Mouse (Mus musculus) adrenal gland, postnatal 4 days (tissue): ENCODE measurements around the gene Bean1. TPM values are rescaled to one million over a fixed set of nuclear protein-coding genes. Genes with fewer than 3 reads are reported as not detected.
A peak's percentile ranks its signal among the peaks of the same experiment; 100 is the strongest.
"Not testable (repeated sequence)": the region's sequence is repeated elsewhere in the genome, so short reads cannot be mapped to it uniquely, and the experiment has no call there.

Experiments used
- DNase-seq, 2 experiments: peaks; one replicate each; pipeline ENCODE4 v3.0.0; 2021 to 2022; ENCODE audit warnings: low spot score in 2 of 2, mixed read lengths in 2 of 2
- total RNA-seq, 2 experiments: library from RNA; stranded (reverse); gene quantifications; 2 replicates each; pipeline ENCODE4 v1.2.3; 2021

Gene Bean1
- total RNA-seq, 2 experiments from 2014 or later = 3.6 to 6.1 TPM

DNA sequence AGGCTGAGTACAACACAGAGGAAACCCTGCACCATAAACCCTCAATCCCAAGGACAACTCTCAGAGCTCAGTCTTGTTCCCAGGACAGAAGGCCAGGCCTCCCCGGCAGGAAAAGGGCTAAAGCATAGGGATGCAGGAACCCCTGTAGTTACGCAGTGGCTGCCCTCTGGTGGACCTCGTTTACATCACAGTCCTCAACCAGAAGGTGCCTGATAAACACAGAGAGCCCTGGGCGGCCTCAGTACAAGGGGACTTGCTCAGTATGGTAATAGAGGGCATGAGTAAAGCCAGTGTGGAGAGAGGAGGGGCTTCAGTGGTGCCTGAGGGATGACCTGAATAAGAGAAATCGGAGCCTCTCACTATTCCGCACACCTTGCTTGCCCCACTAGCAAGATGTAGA is 64.3 kb downstream of the Bean1 start:
- DNase-seq = no peak

DNA sequence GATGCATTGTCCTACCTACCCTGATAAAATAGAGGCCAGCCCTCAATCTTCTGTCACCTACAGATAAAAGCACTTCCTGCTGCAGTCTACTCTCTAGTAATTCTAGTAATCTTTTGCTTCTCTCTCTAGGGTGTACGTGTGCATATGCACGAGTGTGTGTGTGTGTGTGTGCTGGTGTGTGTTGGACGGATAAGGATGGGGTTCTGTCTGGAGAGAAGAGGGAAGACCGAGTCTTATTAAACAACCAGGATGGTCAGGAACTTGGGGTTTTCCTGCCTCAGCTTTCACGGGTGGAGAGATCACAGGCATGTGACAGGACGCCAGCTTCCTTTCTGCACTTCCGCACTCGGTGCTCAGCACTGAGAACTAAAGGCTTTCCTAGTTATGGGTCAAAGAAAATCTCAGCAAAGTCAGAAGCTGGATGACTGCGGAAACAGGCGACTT is 69.2 kb downstream of the Bean1 start:
- DNase-seq = no peak

DNA sequence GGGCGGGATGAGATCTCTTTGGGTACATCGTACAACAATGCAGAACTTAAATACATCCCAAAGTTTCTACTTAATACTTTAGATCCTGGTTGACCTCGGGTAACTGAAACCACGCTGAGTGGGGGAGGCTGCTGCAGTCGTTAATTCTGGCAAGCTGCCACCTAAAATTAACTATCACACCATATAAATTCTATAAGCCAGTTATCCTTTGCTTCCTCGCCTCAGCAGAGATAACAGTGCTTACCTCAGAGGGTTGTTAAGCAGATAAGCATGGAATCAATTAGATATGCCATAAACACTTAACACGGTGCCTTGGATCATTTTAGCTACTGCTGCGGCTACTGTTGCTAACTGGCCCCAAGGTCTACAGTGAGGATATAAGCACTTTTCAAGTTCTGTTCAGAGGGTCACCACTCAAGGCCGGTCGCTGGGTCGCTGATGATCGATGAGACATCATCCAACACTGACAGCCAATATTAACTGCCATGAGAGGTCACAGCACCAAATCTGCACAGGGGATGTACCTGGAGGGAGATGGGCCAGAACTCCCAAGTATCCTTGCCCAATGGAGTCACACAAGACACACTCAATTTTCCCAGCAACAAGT is 71.9 kb downstream of the Bean1 start:
- no peak for DNase-seq

DNA sequence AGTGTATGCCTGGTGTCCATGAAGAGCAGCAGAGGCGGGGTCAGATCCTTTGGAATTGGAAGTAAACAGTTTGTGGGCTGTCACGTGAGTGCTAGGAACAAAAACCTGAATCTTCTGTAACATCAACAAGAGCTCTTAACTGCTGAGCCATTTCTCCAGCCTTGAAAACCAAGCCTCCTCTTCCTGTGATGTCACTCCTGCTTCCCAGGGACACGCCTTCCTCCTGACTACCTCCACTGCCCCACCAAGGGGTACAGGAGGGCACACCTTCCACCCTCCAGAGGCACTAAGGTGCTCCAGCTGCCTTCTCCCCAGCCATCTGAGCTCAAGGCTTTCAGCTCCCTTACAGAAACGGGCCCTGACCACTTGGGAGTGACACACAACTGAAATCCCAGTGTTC is 76.4 kb downstream of the Bean1 start:
- DNase-seq = no peak

DNA sequence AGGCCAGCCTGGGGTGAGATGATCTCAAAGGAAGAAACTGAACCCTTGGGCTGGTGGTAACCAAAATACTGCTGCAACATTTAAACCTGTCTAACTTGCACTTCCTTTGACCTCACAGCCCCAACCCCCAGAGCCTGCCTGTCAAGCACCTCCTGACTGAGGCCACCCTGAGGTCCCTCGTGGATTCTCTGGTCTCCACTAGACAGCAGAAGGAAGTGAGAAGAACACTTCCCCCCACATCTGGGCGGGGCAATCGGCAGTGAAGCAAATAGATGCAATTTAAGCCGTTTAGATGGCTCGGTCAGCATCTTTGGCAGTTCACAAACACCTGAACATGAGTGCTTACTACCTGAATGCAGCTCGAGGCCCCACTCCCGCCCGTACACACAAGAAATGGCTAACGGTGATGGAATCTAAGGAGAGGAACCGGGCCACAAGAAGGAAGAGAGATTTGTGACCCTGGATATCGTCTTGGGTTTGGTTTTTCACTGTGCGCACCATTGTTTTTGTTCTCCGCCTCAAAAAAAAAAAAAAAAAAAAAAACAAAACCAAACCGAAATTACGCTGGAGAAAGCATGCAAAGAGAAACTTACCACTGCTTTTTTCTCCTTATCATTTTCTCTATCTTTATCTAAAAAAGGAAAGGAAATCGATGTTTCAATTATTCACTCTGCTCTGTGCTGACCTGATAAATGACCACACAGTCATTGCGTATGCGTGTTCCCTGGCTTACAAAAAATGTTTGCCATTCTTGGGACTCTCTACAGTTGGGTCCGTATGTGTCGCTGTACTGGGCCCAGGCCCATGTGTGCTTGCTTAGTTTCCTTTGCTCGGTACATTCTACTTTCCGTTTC is 77.0 kb downstream of the Bean1 start:
- no peak for DNase-seq

DNA sequence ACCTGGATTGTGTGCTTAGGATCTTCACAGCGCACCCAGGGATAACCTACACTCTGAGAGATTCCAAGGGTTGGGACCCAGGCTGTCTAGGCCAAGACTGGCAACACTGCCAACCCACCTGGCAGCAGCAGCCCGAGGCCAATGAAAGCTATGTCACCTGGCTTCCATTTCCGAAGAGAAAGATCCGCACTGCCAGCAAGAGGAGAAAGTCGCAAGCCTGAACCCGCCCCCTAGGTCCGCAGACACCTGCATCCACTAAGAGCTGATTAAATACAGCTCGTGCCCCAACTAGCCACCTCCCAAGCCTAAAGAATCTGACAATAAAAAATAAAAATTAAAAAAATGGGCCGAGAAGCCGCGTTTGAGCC is 77.7 kb downstream of the Bean1 start:
- DNase-seq = no peak

DNA sequence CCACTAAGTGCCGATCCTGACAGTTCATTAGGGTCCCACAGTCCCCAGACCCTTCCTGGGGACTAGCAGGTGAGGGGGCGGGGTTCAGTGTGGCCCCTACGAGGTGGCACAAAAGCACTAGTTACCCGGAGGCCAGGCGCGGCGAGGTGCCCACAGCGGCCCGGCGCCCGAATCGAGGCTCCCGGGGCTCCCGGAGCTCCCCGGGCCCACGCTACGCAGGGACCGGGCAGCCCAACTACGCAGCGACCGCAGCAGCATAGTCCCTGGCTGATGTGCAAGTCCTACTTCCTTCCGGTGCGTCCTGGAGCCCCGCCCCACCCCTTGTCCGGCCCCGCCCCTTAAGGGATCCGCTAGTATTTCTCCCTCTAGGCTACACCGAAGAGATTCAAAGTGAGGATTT is 78.0 kb downstream of the Bean1 start, which contains the start of gene Tk2:
TSS of gene Tk2 (minus strand) at position 283 of the 400 bp plus-strand sequence.
- peak; percentile 59 to 66 for DNase-seq

DNA sequence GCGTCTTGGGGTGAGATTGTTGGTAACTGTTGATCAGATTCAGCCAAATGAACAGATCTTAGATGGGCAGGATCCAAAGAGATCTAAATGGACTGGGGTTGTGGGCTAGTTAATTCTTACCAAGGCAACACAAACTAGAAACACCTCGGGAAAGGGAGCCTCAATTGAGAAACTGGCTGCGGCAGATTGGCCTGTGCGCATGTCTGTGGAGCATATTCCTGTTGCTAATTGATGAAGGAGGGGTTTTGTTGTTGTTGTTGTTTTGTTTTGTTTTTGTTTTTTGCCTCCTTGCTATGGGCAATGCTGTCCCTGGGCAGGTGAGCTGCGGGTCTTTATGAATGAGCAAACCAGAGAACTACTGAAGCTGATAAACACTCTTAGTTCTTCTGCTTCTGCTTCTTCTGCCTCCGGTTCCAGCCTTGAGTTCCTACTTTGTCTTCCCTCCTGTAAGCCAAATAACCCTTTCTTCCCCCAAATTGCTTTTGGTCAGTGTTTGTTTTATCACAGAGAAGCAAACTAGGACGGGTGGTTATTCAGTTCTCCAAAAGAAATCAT is 79.3 kb downstream of the Bean1 start:
- no peak for DNase-seq

DNA sequence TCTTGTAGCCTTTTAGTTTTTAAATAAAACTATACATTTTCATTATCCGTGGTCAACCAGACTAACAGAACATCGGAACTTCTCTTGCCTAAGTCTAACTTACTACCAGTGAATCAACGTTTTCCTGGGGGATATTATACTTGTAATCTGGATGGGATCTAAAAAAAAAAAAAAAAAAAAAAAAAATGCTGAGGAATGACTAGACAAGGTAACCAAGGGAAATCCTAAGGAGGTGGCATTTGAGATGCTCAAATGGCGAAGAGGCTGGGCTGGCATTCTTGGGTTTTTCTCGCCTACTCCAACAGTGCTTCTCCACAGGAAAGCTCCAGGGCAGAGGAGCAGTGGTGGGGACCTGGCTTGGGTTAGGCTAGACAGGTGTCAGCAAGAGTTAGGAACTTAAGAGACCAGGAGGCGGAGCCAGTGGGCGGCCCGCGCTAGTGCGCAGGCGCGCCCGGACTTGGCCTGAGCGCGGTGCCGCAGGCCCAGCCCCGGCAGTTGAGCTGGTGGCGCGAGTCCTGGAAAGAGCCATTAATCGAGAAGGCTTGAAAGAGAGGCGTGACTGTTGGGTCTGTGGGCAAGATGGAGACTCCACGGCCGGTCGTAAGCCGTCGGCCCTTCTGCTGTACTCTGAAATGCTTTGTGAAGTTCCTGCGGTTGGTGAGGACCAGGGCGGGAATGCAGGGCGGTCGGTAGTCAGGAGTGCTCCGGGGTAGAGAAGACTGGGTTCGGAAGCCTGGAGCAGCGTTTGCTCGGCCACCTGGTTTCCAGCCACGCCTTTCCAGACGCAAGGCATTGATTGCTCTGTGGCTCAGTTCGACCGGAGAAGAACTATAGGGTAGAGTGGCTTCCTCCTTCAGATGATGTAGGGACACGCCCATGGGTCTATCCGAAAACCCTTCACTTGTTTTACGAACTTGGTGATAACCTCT is 80.5 kb downstream of the Bean1 start, which contains the start of gene Cklf:
TSS of gene Cklf (plus strand) at position 423 of the 929 bp plus-strand sequence.
- DNase-seq = peak; percentile 50 to 63

DNA sequence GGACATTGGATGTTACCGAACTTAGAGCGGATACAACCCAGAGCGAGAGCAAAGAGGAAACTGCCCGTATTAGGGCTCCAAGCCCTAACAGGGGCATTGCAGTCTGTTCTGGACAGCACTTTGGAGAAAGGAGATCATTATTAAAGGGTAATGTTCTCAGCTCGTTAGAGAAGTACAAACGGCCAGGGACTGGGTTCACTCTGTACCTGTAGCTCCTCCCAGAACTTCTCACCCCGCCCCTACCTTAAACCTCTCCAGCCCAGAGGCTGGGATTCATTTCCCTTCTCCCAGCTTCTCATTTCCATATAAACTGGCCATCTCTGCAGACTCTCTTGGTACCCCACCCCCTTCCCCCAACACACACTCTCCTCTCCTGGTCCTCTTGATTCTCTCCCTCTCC is 81.2 kb downstream of the Bean1 start:
- DNase-seq = no peak

DNA sequence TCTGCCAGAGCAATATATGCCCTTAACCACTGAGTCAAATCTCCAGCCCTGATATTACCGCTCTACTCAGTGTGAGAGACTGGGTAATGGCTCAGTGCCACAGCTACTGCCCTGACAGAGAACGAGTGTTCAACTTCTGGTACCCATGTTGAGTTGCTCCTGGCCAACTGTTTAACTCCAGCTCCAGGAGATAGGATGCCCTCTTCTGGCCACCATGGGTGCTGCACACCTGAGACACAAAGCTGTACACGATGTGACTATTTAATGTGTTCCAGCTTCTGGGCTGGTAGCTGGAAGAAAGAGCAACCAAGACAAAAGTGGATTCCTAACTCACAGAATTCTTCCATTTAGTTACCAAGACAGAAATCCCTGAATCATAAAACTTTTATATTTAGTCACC is 82.8 kb downstream of the Bean1 start:
- DNase-seq = no peak

DNA sequence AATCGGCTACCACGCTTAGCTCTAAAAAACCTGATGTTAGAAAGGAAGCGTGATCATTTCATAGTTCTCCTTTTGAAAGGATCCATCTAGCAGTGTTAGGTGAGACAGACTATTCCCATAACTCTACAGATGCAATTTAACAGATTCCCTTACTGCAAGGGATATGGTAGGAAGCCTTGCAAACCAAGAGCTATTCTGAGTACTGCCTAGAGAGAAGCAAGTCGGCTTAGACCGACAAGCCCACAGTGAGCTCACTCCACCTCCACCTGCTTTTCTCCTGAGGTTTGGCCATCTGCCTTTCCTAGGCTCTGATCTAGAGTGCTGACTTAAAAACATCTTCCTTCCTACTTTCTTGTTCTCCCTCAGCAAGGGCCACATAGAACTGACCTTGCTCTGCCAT is 91.6 kb downstream of the Bean1 start:
- DNase-seq = not testable (repeated sequence)

DNA sequence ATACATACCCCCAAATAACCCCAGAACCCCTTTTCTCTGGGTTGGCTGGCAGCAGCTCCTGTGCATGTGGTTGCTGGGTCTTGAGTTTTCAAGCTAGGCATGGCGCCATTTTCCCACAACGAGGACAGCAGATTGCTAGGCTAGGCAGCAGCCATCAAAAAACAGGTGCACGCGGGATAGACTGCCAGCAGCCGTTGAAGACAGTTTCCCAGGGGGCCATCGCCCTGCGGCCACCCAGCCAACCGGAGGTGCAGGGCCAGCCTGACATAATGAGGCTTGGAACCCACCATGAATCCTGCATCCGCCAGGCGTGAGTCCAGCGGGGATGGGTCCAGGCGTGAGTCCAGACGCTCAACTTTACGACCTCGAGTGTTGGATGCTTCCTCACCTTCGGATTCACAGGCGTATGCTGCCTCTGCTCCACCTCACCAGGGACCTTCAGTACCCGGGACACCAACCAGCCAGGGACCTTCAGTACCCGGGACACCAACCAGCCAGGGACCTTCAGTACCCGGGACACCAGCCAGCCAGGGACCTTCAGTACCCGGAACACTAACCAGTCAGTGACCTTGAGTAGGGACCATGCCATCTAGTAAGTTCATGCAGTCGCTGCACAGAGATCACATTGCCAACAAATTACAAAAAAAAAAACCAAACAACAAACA is 94.2 kb downstream of the Bean1 start:
- DNase-seq = not testable (repeated sequence)

DNA sequence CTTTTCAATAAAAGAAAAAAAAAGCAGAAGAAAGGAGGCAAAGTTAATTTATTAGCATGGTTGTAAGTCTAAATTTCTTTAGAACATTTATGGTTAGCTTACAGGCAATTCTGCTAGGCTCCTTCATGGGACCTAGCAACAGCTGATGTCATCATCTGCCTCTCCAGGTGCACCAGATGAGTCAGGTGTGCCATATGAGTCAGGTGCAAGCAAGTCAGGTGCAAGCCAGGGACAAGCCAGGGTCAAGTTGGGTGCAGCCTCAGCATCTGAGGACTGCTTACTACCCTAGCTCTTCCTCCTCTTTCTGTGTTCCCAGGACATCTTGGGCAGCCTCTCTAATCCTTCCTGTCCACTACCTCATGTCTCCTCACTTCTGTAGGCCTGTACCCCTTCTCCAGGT is 98.1 kb downstream of the Bean1 start:
- no peak for DNase-seq

Other genes starting within 250 kb of the Bean1 start
- 100 to 1,000 TPM; 117 to 119 TPM for gene Cdh5, start 68.8 kb upstream of the Bean1 start, total RNA-seq
- 10 to 100 TPM; 60.1 to 71.0 TPM for gene Tk2, start 78.1 kb downstream of the Bean1 start, total RNA-seq
- 10 to 100 TPM; 67.3 to 71.8 TPM for gene Cklf, start 80.4 kb downstream of the Bean1 start, total RNA-seq
- not detected for gene Cmtm2a, start 122.7 kb downstream of the Bean1 start, total RNA-seq
- not detected for gene Gm45711, start 139.6 kb downstream of the Bean1 start, total RNA-seq
- gene Cmtm1, start 139.7 kb downstream of the Bean1 start, total RNA-seq = not detected
- gene Gm11020, start 151.1 kb downstream of the Bean1 start, total RNA-seq = not detected
- gene Cmtm2b, start 151.8 kb downstream of the Bean1 start, total RNA-seq = not detected
- gene Cmtm3, start 169.0 kb downstream of the Bean1 start, total RNA-seq = 100 to 1,000 TPM; 104 to 105 TPM
- 10 to 100 TPM; 26.9 to 29.6 TPM for gene Cmtm4, start 225.4 kb downstream of the Bean1 start, total RNA-seq